Mouse (Mus musculus) heart, postnatal 0 days (tissue): ENCODE measurements around the gene Foxr1.

Experiments used
- CTCF ChIP-seq: IDR thresholded peaks from 2 replicates; pipeline ENCODE4 v1.5.1; 2016; ENCODE audit warnings: antibody characterized with exemption, control low read depth, low read depth
- EP300 ChIP-seq: IDR thresholded peaks from 2 replicates; pipeline ENCODE4 v1.6.1; 2016; ENCODE audit warnings: antibody characterized with exemption, low read depth

DNA sequence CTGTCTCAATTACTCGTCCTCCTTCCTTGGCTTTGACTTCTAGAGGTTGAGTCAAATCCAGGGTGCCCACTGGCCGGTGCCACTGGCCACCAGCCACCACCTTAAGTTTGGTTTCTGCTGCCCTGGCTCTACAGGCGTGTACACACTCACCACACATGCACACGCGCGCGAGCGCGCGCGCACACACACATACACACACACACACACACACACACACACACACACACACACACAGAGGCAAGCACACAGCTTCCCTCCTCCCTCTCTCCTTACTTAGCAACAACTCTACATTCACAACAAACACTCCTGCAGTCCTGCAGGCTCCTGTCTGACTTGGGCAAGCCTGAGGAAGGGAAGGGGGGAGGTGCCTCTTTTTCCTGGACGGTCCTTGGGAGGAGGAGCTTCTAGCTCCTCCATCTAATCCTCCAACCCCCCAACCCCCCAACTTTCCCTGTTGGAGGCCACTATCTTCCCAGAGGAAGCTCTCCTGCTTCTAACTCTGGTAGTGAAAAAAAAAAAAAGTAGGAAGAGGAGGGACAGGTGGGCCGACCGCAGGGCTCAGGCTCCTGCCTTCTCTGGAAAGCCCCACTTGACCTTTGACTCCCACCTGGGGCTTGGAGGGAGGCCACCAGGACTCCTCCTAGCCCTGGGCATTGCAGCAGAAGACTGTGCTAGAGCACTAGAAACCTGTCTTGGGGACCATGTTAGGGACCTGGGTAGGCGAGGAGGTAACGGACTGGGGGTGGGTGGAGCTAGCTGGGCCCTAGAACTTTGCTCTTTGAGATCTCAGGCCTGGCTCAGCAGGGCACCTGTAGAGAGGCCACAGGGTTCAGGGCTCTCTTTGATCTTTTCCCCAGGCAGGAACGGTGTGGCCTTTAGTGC lies 49.4 kb upstream of the Foxr1 start:
- no peak for TF ChIP-seq EP300
- TF ChIP-seq CTCF: no peak
